Mouse (Mus musculus) thymus, postnatal 36 days (tissue): ENCODE data around the gene 6030458C11Rik.

Source experiments
- DNase-seq, 2 experiments: peaks; one replicate each; pipeline ENCODE4 v3.0.0; 2022; ENCODE audit warnings: mixed read lengths in 2 of 2

6030458C11Rik gene

GRCm38 (mm10) chr15:12824197-12824952 is at the start of gene 6030458C11Rik, which contains the start of gene Drosha:
TSS of gene 6030458C11Rik (minus strand) at chr15:12824649.
TSS of gene Drosha (plus strand) at chr15:12824815.
- peak; percentile 97 to 98 for DNase-seq

GRCm38 (mm10) chr15:12867269-12867668 is 42.8 kb upstream of the 6030458C11Rik start:
- no peak for DNase-seq

- no peak for DNase-seq
Observed at GRCm38 (mm10) chr15:12865595-12866314, 41.3 kb upstream of the 6030458C11Rik start.

- DNase-seq: no peak
Observed at GRCm38 (mm10) chr15:12863669-12864068, 39.2 kb upstream of the 6030458C11Rik start.

- DNase-seq: no peak
Observed at GRCm38 (mm10) chr15:12862061-12862460, 37.6 kb upstream of the 6030458C11Rik start.

GRCm38 (mm10) chr15:12858645-12859044 is 34.2 kb upstream of the 6030458C11Rik start:
- DNase-seq: no peak

GRCm38 (mm10) chr15:12857840-12858516 is 33.5 kb upstream of the 6030458C11Rik start:
- no peak for DNase-seq

- DNase-seq: no peak
Observed at GRCm38 (mm10) chr15:12856780-12857179, 32.3 kb upstream of the 6030458C11Rik start.

- DNase-seq: no peak
Observed at GRCm38 (mm10) chr15:12853471-12853870, 29.0 kb upstream of the 6030458C11Rik start.

GRCm38 (mm10) chr15:12849373-12849772 is 24.9 kb upstream of the 6030458C11Rik start:
- no peak for DNase-seq

GRCm38 (mm10) chr15:12848196-12848975 is 23.9 kb upstream of the 6030458C11Rik start:
- no peak for DNase-seq

GRCm38 (mm10) chr15:12842833-12843232 is 18.4 kb upstream of the 6030458C11Rik start:
- DNase-seq: no peak

- DNase-seq: no peak
Observed at GRCm38 (mm10) chr15:12840737-12841136, 16.3 kb upstream of the 6030458C11Rik start.

- DNase-seq: no peak
Observed at GRCm38 (mm10) chr15:12834231-12834630, 9.8 kb upstream of the 6030458C11Rik start.

GRCm38 (mm10) chr15:12833385-12833784 is 8.9 kb upstream of the 6030458C11Rik start:
- no peak for DNase-seq

GRCm38 (mm10) chr15:12832599-12832998 is 8.2 kb upstream of the 6030458C11Rik start:
- DNase-seq: no peak

- DNase-seq: no peak
Observed at GRCm38 (mm10) chr15:12829878-12830277, 5.4 kb upstream of the 6030458C11Rik start.

- no peak for DNase-seq
Observed at GRCm38 (mm10) chr15:12825408-12825807, 959 bp upstream of the 6030458C11Rik start.

- DNase-seq: peak in 1 of 2 experiments; percentile 66
Observed at GRCm38 (mm10) chr15:12824965-12825364, 516 bp upstream of the 6030458C11Rik start.

- no peak for DNase-seq
Observed at GRCm38 (mm10) chr15:12823455-12824119, 862 bp downstream of the 6030458C11Rik start.

- no peak for DNase-seq
Observed at GRCm38 (mm10) chr15:12822416-12823395, 1.7 kb downstream of the 6030458C11Rik start.
